Mouse (Mus musculus) C2C12 (cell line): ENCODE measurements around the gene Sdk1.

ENCODE experiments used
- CEBPB ChIP-seq: IDR thresholded peaks from one replicate; pipeline ENCODE4 v1.6.1; 2011; ENCODE audit warnings: low read depth, mild to moderate bottlenecking, control low read depth, moderate library complexity
- CTCF ChIP-seq: IDR thresholded peaks from one replicate; pipeline ENCODE4 v1.5.1; 2011; ENCODE audit not compliant: control insufficient read depth, insufficient read depth, insufficient read length
- MAX ChIP-seq: IDR thresholded peaks from one replicate; pipeline ENCODE4 v1.6.1; 2011; ENCODE audit warnings: mild to moderate bottlenecking, control low read depth
- MYOD1 ChIP-seq: IDR thresholded peaks from one replicate; pipeline ENCODE4 v1.6.1; 2011; ENCODE audit warnings: low read depth; ENCODE audit not compliant: control insufficient read depth, insufficient read length
- MYOG ChIP-seq: IDR thresholded peaks from one replicate; pipeline ENCODE4 v1.6.1; 2011; ENCODE audit not compliant: control insufficient read depth, insufficient read length; ENCODE audit errors: extremely low read depth
- USF1 ChIP-seq: IDR thresholded peaks from one replicate; pipeline ENCODE4 v1.6.1; 2011; ENCODE audit warnings: low read depth, mild to moderate bottlenecking, control low read depth, moderate library complexity

- TF ChIP-seq CTCF (no peak), MYOD1 (no peak), USF1 (no peak), MAX (no peak), MYOG (no peak), CEBPB (no peak)
Measured at GRCm38 (mm10) chr5:142181862-142182261, 940.6 kb downstream of the Sdk1 start.
